Mouse (Mus musculus): ENCODE results near the gene C87436. TPM values are rescaled to one million over a fixed set of nuclear protein-coding genes. Genes with fewer than 3 reads are reported as not detected.
A peak's percentile ranks its signal among the peaks of the same experiment; 100 is the strongest.

The C87436 gene
- polyA plus RNA-seq, 1 experiment: 13.4 TPM

DNA sequence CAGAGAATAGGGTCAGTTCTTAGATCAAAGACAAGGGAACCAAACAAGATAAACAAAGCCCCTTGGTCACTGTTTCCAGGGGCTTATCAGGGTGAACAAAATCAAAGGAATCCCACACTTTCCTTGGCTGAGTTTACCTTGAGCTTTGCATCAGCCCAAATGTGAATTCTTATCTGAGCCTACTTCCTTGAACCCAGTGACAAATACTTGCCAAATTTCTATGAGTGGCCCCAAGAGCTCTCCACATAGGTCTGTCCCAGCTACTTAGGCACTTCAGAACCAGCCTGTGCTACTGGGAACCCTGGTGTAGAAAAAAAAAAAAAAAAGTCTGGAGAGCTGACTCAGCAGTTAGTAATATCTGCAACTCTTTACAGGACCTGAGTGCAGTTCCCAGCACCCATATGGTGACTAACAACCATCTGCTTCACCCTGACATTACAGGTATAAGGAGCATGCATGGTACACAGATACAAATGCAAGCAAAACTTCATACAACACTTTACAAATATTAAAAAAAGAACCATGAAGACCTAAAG is 36.5 kb downstream of the C87436 start:
- Histone ChIP-seq H3K4me3 (replicated peaks; ENCODE audit: extremely low read depth, low read depth, low read length) (no peak overlapping the region), H3K4me1 (ENCODE audit: control insufficient read depth, insufficient read depth, low read length) (peaks cover 33% of the 10 kb centered on the region)
- no peak for DNase-seq
- TF ChIP-seq POLR2A (IDR thresholded peaks at IDR 0.05; ENCODE audit: borderline replicate concordance, extremely low read depth, low read depth, low read length) (no peak), CTCF (IDR thresholded peaks at IDR 0.05; ENCODE audit: insufficient read depth, low read length) (no peak)

DNA sequence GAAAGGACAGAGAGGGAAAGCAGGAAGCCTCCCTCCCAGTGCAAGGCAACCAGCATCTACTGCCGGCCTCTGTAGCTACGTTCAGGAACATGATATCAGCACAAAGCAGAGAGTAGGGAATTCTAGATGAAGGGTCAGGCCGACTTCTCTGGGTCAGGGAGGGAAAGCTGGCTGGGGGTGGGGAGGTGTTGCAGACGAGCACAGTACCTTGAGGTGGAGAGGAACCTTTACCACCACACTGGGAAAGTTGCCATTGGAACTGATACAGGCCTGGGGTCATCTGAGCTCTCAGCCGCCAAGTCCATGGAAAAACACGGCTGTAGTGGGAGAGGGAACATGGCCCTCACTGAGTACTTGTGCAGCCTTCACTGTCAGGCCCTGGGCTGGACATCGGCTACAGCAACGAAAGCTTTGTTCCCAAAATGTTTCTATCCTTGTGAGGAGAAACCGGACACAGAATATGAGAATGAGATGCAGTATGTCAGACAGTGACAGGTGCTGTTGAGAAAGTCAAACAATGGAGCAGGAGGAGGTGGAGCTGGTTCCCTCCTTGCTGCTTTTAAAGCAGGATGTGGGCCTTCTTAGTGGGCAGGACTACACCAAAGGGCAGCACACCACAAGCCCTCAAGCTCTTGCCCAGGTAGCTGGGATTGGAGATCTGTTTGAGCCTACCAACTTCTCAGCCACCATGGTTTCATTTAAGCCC is 37.4 kb downstream of the C87436 start:
- WGBS: 47% methylated on average over 9 of the region's 9 CpGs
- Histone ChIP-seq H3K4me1 (ENCODE audit: control insufficient read depth, insufficient read depth, low read length) (peaks cover 36% of the 10 kb centered on the region), H3K4me3 (replicated peaks; ENCODE audit: extremely low read depth, low read depth, low read length) (no peak overlapping the region)
- DNase-seq: no peak
- TF ChIP-seq POLR2A (IDR thresholded peaks at IDR 0.05; ENCODE audit: borderline replicate concordance, extremely low read depth, low read depth, low read length) (no peak), CTCF (IDR thresholded peaks at IDR 0.05; ENCODE audit: insufficient read depth, low read length) (no peak)

- Histone ChIP-seq H3K4me1 (ENCODE audit: control insufficient read depth, insufficient read depth, low read length) (peaks cover 39% of the 10 kb centered on the region), H3K4me3 (replicated peaks; ENCODE audit: extremely low read depth, low read depth, low read length) (no peak overlapping the region)
- TF ChIP-seq POLR2A (IDR thresholded peaks at IDR 0.05; ENCODE audit: borderline replicate concordance, extremely low read depth, low read depth, low read length) (no peak), CTCF (IDR thresholded peaks at IDR 0.05; ENCODE audit: insufficient read depth, low read length) (no peak)
- WGBS: 46% methylated on average over 5 of the region's 5 CpGs
- DNase-seq: no peak
These were observed 38.8 kb downstream of the C87436 start for GRCm38 (mm10) chr6:86476931-86477330.

DNA sequence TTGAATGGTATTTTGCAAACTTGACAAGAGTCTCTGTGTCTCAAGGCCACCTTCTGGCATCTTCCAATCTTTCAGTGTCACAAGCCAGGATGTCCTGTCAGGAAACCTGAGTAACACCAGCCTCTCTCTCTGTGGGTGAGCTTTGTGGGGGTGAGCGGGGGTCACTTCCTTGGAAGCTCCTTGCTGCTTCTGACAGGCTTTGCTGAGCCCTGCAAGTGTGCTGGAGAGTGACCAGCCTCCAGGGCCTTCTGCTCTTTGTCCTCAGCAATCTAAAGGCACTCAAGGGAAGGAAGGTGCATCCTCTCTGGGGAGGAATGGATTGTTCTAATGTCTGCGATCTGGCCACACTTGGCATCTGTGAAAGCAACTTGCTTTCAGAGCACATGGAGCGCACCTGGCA is 41.1 kb downstream of the C87436 start:
- Histone ChIP-seq H3K4me1 (ENCODE audit: control insufficient read depth, insufficient read depth, low read length) (peaks cover 30% of the 10 kb centered on the region), H3K4me3 (replicated peaks; ENCODE audit: extremely low read depth, low read depth, low read length) (no peak overlapping the region)
- no peak for TF ChIP-seq CTCF (IDR thresholded peaks at IDR 0.05; ENCODE audit: insufficient read depth, low read length)
- no peak for TF ChIP-seq POLR2A (IDR thresholded peaks at IDR 0.05; ENCODE audit: borderline replicate concordance, extremely low read depth, low read depth, low read length)
- no peak for DNase-seq
- WGBS: 61% methylated on average over 3 of the region's 3 CpGs

GRCm38 (mm10) chr6:86479816-86480188 is 41.6 kb downstream of the C87436 start:
- no peak for DNase-seq
- TF ChIP-seq CTCF (IDR thresholded peaks at IDR 0.05; ENCODE audit: insufficient read depth, low read length) (no peak), POLR2A (IDR thresholded peaks at IDR 0.05; ENCODE audit: borderline replicate concordance, extremely low read depth, low read depth, low read length) (no peak)
- Histone ChIP-seq H3K4me1 (ENCODE audit: control insufficient read depth, insufficient read depth, low read length) (peaks cover 30% of the 10 kb centered on the region), H3K4me3 (replicated peaks; ENCODE audit: extremely low read depth, low read depth, low read length) (no peak overlapping the region)

DNA sequence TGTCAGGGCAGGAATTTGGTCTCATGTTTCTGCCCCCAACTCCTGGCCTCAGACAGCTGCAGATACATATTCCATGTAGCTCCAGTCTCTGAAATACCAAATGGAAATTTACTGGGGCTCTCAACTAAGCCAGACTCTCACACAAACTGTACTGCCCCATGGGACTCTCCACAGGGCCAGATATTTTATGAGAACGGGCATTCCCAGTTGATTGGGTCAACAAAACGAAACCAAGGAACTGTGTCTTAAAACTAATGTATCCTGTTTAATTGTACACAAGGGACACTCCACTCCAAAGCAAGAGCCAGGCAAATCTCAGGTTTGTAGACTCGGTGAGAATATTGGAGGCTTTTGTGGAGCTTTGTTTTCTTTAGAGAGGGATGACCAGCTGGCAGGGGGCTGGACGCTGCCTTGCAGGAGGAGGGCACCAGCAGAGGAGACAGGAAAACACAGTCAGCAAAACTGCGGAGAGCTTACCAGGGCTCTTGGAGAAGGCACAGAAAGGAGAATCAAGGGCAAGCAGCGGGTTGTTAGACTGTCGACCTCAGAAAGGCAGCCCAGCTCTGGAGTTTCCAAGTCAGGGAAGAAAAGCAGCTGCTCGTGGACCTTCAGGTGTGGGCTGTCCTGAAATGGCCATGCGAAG is 42.1 kb downstream of the C87436 start:
- H3K4me1 ChIP-seq (ENCODE audit: control insufficient read depth, insufficient read depth, low read length): peaks cover 30% of the 10 kb centered on the region
- TF ChIP-seq CTCF (IDR thresholded peaks at IDR 0.05; ENCODE audit: insufficient read depth, low read length) (no peak), POLR2A (IDR thresholded peaks at IDR 0.05; ENCODE audit: borderline replicate concordance, extremely low read depth, low read depth, low read length) (peak; percentile 38; the same call in 1 of the 2 replicates)
- peak; percentile 62 for DNase-seq
- H3K4me3 ChIP-seq (replicated peaks; ENCODE audit: extremely low read depth, low read depth, low read length): peak overlapping the region; percentile 39
- WGBS: 10% methylated on average over 9 of the region's 9 CpGs

DNA sequence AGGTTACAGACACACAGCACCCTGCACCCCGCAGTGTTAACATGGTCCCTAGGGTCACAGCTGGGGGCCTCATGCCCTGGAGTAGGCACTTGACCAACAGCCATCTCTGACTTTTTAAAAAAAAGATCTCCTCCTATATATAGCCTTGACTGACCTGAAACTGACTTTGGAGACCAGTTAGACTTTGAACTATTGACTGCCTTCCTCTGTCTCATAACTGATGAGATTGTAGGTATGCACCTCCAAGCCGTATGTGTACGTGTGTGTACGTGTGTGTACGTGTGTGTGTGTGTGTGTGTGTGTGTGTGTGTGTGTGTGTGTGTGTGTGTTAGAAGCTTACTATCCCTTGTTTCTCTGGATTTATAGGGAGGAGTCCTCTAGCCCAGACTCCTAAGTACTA is 43.7 kb downstream of the C87436 start:
- H3K4me3 ChIP-seq (replicated peaks; ENCODE audit: extremely low read depth, low read depth, low read length): no peak overlapping the region
- no peak for DNase-seq
- peaks cover 26% of the 10 kb centered on the region for H3K4me1 ChIP-seq (ENCODE audit: control insufficient read depth, insufficient read depth, low read length)
- 91% methylated on average over 5 of the region's 5 CpGs for WGBS
- TF ChIP-seq CTCF (IDR thresholded peaks at IDR 0.05; ENCODE audit: insufficient read depth, low read length) (no peak), POLR2A (IDR thresholded peaks at IDR 0.05; ENCODE audit: borderline replicate concordance, extremely low read depth, low read depth, low read length) (no peak)

GRCm38 (mm10) chr6:86485943-86486640 is 47.9 kb downstream of the C87436 start:
- Histone ChIP-seq H3K4me3 (replicated peaks; ENCODE audit: extremely low read depth, low read depth, low read length) (no peak overlapping the region), H3K4me1 (ENCODE audit: control insufficient read depth, insufficient read depth, low read length) (peaks cover 12% of the 10 kb centered on the region)
- TF ChIP-seq CTCF (IDR thresholded peaks at IDR 0.05; ENCODE audit: insufficient read depth, low read length) (no peak), POLR2A (IDR thresholded peaks at IDR 0.05; ENCODE audit: borderline replicate concordance, extremely low read depth, low read depth, low read length) (no peak)
- WGBS: 71% methylated on average over 7 of the region's 7 CpGs
- DNase-seq: no peak

GRCm38 (mm10) chr6:86487358-86488148 is 49.4 kb downstream of the C87436 start:
- peaks cover 10% of the 10 kb centered on the region; the same call in 1 of the 2 replicates for H3K4me1 ChIP-seq (ENCODE audit: control insufficient read depth, insufficient read depth, low read length)
- peak overlapping the region; percentile 53 for H3K4me3 ChIP-seq (replicated peaks; ENCODE audit: extremely low read depth, low read depth, low read length)
- WGBS: 4% methylated on average over 24 of the region's 24 CpGs

More at GRCm38 (mm10) chr6:86487358-86488148, 49.4 kb downstream of the C87436 start:
- peak; percentile 98; the same call in 1 of the 2 replicates for TF ChIP-seq POLR2A (IDR thresholded peaks at IDR 0.05; ENCODE audit: borderline replicate concordance, extremely low read depth, low read depth, low read length)
- TF ChIP-seq CTCF (IDR thresholded peaks at IDR 0.05; ENCODE audit: insufficient read depth, low read length): no peak
- DNase-seq: peak; percentile 77

Data from lung, adult 2 months (tissue).